ENCODE assay signal across 11 mouse cellular contexts in the genomic region with DNA sequence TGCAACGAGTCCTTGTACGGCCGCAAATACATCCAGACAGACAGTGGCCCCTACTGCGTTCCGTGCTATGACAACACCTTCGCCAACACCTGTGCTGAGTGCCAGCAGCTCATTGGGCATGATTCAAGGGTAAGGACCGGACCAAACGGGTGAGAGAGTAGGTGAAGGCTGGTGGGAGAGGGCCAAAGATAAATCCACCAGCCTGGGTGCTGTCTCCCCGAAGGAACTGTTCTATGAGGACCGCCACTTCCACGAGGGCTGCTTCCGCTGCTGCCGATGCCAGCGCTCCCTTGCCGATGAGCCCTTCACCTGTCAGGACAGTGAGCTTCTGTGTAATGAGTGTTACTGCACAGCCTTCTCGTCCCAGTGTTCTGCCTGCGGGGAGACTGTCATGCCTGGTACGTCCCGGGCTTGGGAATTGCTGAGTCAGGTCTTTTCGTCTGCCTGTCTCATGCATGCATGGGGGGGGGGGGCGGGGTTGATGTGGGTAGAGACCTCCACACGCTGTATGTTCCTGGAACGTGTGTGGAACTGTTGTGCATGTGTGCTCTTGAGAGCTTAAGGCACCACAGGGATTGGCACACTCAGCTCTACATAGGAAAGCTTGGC. TPM values are rescaled to one million over a fixed set of nuclear protein-coding genes. Genes with fewer than 3 reads are reported as not detected.
DNase-seq lines count a peak whose midpoint lies in the region; ATAC-seq lines count a peak whose summit lies in the region.
"Had no signal": no experiment of that assay in that cellular context is flagged by ENCODE, and none has a peak within 500 bp of the region (broad histone marks: within the 10 kb centered on the region; RNA-seq: fewer than 3 reads in every experiment).

No protein-coding gene starts in this region.

- H3K27ac ChIP-seq in forebrain, embryonic 10.5 days: peak overlapping the region; percentile 90
- H3K27ac ChIP-seq in forebrain, embryonic 14.5 days (ENCODE audit: low read depth, low read length): no peak overlapping the region
- H3K27ac ChIP-seq in kidney, embryonic 16.5 days (ENCODE audit: low read length): peak overlapping the region; percentile 93
- peak overlapping the region; percentile 92 for H3K27ac ChIP-seq in embryonic facial prominence, embryonic 10.5 days (replicated peaks)
- peak overlapping the region; percentile 23; the same call in 1 of the 2 replicates for H3K27ac ChIP-seq in liver, embryonic 11.5 days (ENCODE audit: low read depth, low read length)

- H3K4me1 ChIP-seq in forebrain, embryonic 10.5 days: peaks cover 94% of the 10 kb centered on the region
- peaks cover 32% of the 10 kb centered on the region for H3K4me1 ChIP-seq in forebrain, embryonic 14.5 days (ENCODE audit: control insufficient read depth, insufficient read depth, low read length)
- peaks cover 69% of the 10 kb centered on the region for H3K4me1 ChIP-seq in kidney, embryonic 16.5 days (ENCODE audit: insufficient read depth, low read length)
- peaks cover 99% of the 10 kb centered on the region for H3K4me1 ChIP-seq in embryonic facial prominence, embryonic 10.5 days
- H3K4me1 ChIP-seq in liver, embryonic 11.5 days (replicated peaks; ENCODE audit: control insufficient read depth, insufficient read depth, low read length): peaks cover 63% of the 10 kb centered on the region

- H3K9ac ChIP-seq in forebrain, embryonic 14.5 days (ENCODE audit: low read length): no peak overlapping the region
- peak overlapping the region; percentile 26; the same call in 1 of the 2 replicates for H3K9ac ChIP-seq in kidney, embryonic 16.5 days (replicated peaks; ENCODE audit: low read length)
- H3K9ac ChIP-seq in liver, embryonic 11.5 days (ENCODE audit: low read depth, low read length): no peak overlapping the region
- H3K9ac ChIP-seq: forebrain, postnatal 0 days had no signal

- no peak for ATAC-seq in forebrain, embryonic 14.5 days
- no peak for ATAC-seq in kidney, embryonic 16.5 days (ENCODE audit: low FRiP score, low TSS enrichment)
- no peak for ATAC-seq in liver, embryonic 11.5 days (replicated peaks; ENCODE audit: low FRiP score)
- ATAC-seq: forebrain, postnatal 0 days; inflammation-experienced regulatory T-cells, adult 6 months had no signal

- H3K9me3 ChIP-seq in forebrain, embryonic 10.5 days: no peaks in the 10 kb centered on the region
- no peaks in the 10 kb centered on the region for H3K9me3 ChIP-seq in forebrain, embryonic 14.5 days (replicated peaks; ENCODE audit: control insufficient read depth, low read length)
- no peaks in the 10 kb centered on the region for H3K9me3 ChIP-seq in kidney, embryonic 16.5 days (ENCODE audit: low read length)
- no peaks in the 10 kb centered on the region for H3K9me3 ChIP-seq in embryonic facial prominence, embryonic 10.5 days
- H3K9me3 ChIP-seq in liver, embryonic 11.5 days (ENCODE audit: control insufficient read depth, low read length): no peaks in the 10 kb centered on the region

- no peak for DNase-seq in forebrain, embryonic 10.5 days (ENCODE audit: extremely low spot score, low spot score)
- no peak for DNase-seq in forebrain, embryonic 14.5 days (ENCODE audit: low spot score)
- no peak for DNase-seq in kidney, adult 18-20 months
- DNase-seq in embryonic facial prominence, embryonic 10.5 days (ENCODE audit: low spot score): no peak
- DNase-seq in liver, embryonic 11.5 days (ENCODE audit: low spot score): no peak
- DNase-seq in c-Kit-positive CD71-positive TER-119-positive erythroid progenitor cells, embryonic 14.5 days (ENCODE audit: low spot score): no peak
- no peak for DNase-seq in urinary bladder, adult 18-20 months (ENCODE audit: low spot score in 2 of 2)
- DNase-seq: forebrain, postnatal 0 days; spleen, adult 18-20 months had no signal

- no peak overlapping the region for H3K4me2 ChIP-seq in forebrain, embryonic 14.5 days (ENCODE audit: low read length)
- H3K4me2 ChIP-seq in kidney, embryonic 16.5 days (replicated peaks; ENCODE audit: low read depth, low read length): peak overlapping the region; percentile 37
- peak overlapping the region; percentile 47; the same call in 1 of the 2 replicates for H3K4me2 ChIP-seq in liver, embryonic 11.5 days

- WGBS in forebrain, embryonic 10.5 days: 92% methylated on average over 23 of the region's 23 CpGs
- 87% methylated on average over 23 of the region's 23 CpGs for WGBS in forebrain, embryonic 14.5 days
- WGBS in kidney, embryonic 16.5 days: 85% methylated on average over 23 of the region's 23 CpGs
- WGBS in embryonic facial prominence, embryonic 10.5 days: 88% methylated on average over 23 of the region's 23 CpGs
- 74% methylated on average over 23 of the region's 23 CpGs for WGBS in liver, embryonic 11.5 days

- H3K4me3 ChIP-seq in forebrain, embryonic 10.5 days: peak overlapping the region; percentile 5; the same call in 1 of the 2 replicates
- no peak overlapping the region for H3K4me3 ChIP-seq in forebrain, embryonic 14.5 days (ENCODE audit: low read depth, low read length)
- H3K4me3 ChIP-seq in kidney, embryonic 16.5 days (ENCODE audit: low read length): no peak overlapping the region
- no peak overlapping the region for H3K4me3 ChIP-seq in embryonic facial prominence, embryonic 10.5 days
- H3K4me3 ChIP-seq in liver, embryonic 11.5 days (ENCODE audit: low read depth, low read length): no peak overlapping the region

- H3K36me3 ChIP-seq in forebrain, embryonic 10.5 days (replicated peaks): peaks cover 24% of the 10 kb centered on the region
- H3K36me3 ChIP-seq in forebrain, embryonic 14.5 days (ENCODE audit: control insufficient read depth, insufficient read depth, low read length): no peaks in the 10 kb centered on the region
- H3K36me3 ChIP-seq in kidney, embryonic 16.5 days (ENCODE audit: insufficient read depth, low read length): no peaks in the 10 kb centered on the region
- H3K36me3 ChIP-seq in embryonic facial prominence, embryonic 10.5 days (replicated peaks): peaks cover 28% of the 10 kb centered on the region
- no peaks in the 10 kb centered on the region; the same call in 1 of the 2 replicates for H3K36me3 ChIP-seq in liver, embryonic 11.5 days (ENCODE audit: control insufficient read depth, insufficient read depth, low read length)

- H3K27me3 ChIP-seq in forebrain, embryonic 10.5 days (ENCODE audit: poor library complexity, severe bottlenecking): peaks cover 27% of the 10 kb centered on the region
- H3K27me3 ChIP-seq in forebrain, embryonic 14.5 days (replicated peaks; ENCODE audit: control insufficient read depth, insufficient read depth, low read length): peaks cover 16% of the 10 kb centered on the region; the same call in 1 of the 2 replicates
- H3K27me3 ChIP-seq in kidney, embryonic 16.5 days (ENCODE audit: insufficient read depth, low read length): no peaks in the 10 kb centered on the region
- H3K27me3 ChIP-seq in embryonic facial prominence, embryonic 10.5 days (replicated peaks; ENCODE audit: low read depth, poor library complexity, severe bottlenecking): 0 out of 2 replicates have a peak, but pooled peaks cover 14% of the 10 kb centered on the region
- no peaks in the 10 kb centered on the region for H3K27me3 ChIP-seq in liver, embryonic 11.5 days (replicated peaks; ENCODE audit: control insufficient read depth, insufficient read depth, low read length)

RNA-seq across cellular contexts. Expression of a gene that starts 5.3 kb away (rescaled TPM):
- 5.5 and 8.7 TPM in 2 replicates for polyA plus RNA-seq in forebrain, embryonic 10.5 days (2016; fragmentation: Nextera tagmentation; extraction: Ambion mirVana)
- polyA plus RNA-seq in forebrain, embryonic 14.5 days (2014; fragmentation: Nextera tagmentation; extraction: Ambion mirVana): 1.4 TPM in 2 replicates
- 6.6 and 8.1 TPM in 2 replicates for polyA plus RNA-seq in kidney, embryonic 16.5 days (2015; fragmentation: Nextera tagmentation; extraction: Ambion mirVana)
- polyA plus RNA-seq in embryonic facial prominence, embryonic 10.5 days (2016; fragmentation: Nextera tagmentation; extraction: Ambion mirVana): 10.8 and 15.5 TPM in 2 replicates
- polyA plus RNA-seq in liver, embryonic 11.5 days (2014; fragmentation: Nextera tagmentation; extraction: Ambion mirVana): 5.1 and 6.8 TPM in 2 replicates

RNA-seq across cellular contexts. Expression of a gene that starts 8.8 kb away (rescaled TPM):
- 260 and 269 TPM in 2 replicates for polyA plus RNA-seq in forebrain, embryonic 10.5 days (2016; fragmentation: Nextera tagmentation; extraction: Ambion mirVana)
- 118 TPM in 2 replicates for polyA plus RNA-seq in forebrain, embryonic 14.5 days (2014; fragmentation: Nextera tagmentation; extraction: Ambion mirVana)
- 162 and 169 TPM in 2 replicates for polyA plus RNA-seq in kidney, embryonic 16.5 days (2015; fragmentation: Nextera tagmentation; extraction: Ambion mirVana)
- 265 and 267 TPM in 2 replicates for polyA plus RNA-seq in embryonic facial prominence, embryonic 10.5 days (2016; fragmentation: Nextera tagmentation; extraction: Ambion mirVana)
- 172 and 182 TPM in 2 replicates for polyA plus RNA-seq in liver, embryonic 11.5 days (2014; fragmentation: Nextera tagmentation; extraction: Ambion mirVana)

RNA-seq across cellular contexts. Expression of a gene that starts 12.4 kb away (rescaled TPM):
- polyA plus RNA-seq in forebrain, embryonic 10.5 days (2016; fragmentation: Nextera tagmentation; extraction: Ambion mirVana): 63.0 and 65.9 TPM in 2 replicates
- 34.5 and 42.0 TPM in 2 replicates for polyA plus RNA-seq in forebrain, embryonic 14.5 days (2014; fragmentation: Nextera tagmentation; extraction: Ambion mirVana)
- polyA plus RNA-seq in kidney, embryonic 16.5 days (2015; fragmentation: Nextera tagmentation; extraction: Ambion mirVana): 65.4 and 72.5 TPM in 2 replicates
- polyA plus RNA-seq in embryonic facial prominence, embryonic 10.5 days (2016; fragmentation: Nextera tagmentation; extraction: Ambion mirVana): 70.8 and 78.6 TPM in 2 replicates
- polyA plus RNA-seq in liver, embryonic 11.5 days (2014; fragmentation: Nextera tagmentation; extraction: Ambion mirVana): 73.3 and 80.5 TPM in 2 replicates

RNA-seq across cellular contexts. Expression of a gene that starts 35.9 kb away (rescaled TPM):
- polyA plus RNA-seq in forebrain, embryonic 10.5 days (2016; fragmentation: Nextera tagmentation; extraction: Ambion mirVana): 28.8 and 29.4 TPM in 2 replicates
- 20.8 and 22.1 TPM in 2 replicates for polyA plus RNA-seq in forebrain, embryonic 14.5 days (2014; fragmentation: Nextera tagmentation; extraction: Ambion mirVana)
- 34.7 and 35.0 TPM in 2 replicates for polyA plus RNA-seq in kidney, embryonic 16.5 days (2015; fragmentation: Nextera tagmentation; extraction: Ambion mirVana)
- polyA plus RNA-seq in embryonic facial prominence, embryonic 10.5 days (2016; fragmentation: Nextera tagmentation; extraction: Ambion mirVana): 25.0 and 25.2 TPM in 2 replicates
- polyA plus RNA-seq in liver, embryonic 11.5 days (2014; fragmentation: Nextera tagmentation; extraction: Ambion mirVana): 58.2 and 63.3 TPM in 2 replicates

RNA-seq across cellular contexts. Expression of a gene that starts 49.2 kb away (rescaled TPM):
- 2.7 and 3.0 TPM in 2 replicates for polyA plus RNA-seq in forebrain, embryonic 10.5 days (2016; fragmentation: Nextera tagmentation; extraction: Ambion mirVana)
- polyA plus RNA-seq in forebrain, embryonic 14.5 days (2014; fragmentation: Nextera tagmentation; extraction: Ambion mirVana): 14.8 and 15.3 TPM in 2 replicates
- 0.37 and 0.40 TPM in 2 replicates for polyA plus RNA-seq in kidney, embryonic 16.5 days (2015; fragmentation: Nextera tagmentation; extraction: Ambion mirVana)
- polyA plus RNA-seq in embryonic facial prominence, embryonic 10.5 days (2016; fragmentation: Nextera tagmentation; extraction: Ambion mirVana): 1.7 and 2.5 TPM in 2 replicates
- 0.16 and 0.21 TPM in 2 replicates for polyA plus RNA-seq in liver, embryonic 11.5 days (2014; fragmentation: Nextera tagmentation; extraction: Ambion mirVana)
- polyA plus RNA-seq: inflammation-experienced regulatory T-cells, adult 6 months had no signal
